Comparison of ENCODE assay signal across 10 mouse cellular contexts in genomic region chr15:85221115-85221854, GRCm38 (mm10). TPM values are rescaled to one million over a fixed set of nuclear protein-coding genes. Genes with fewer than 3 reads are reported as not detected.
A peak's percentile ranks its signal among the peaks of the same experiment; 100 is the strongest.
DNase-seq lines count a peak whose midpoint lies in the region; ATAC-seq lines count a peak whose summit lies in the region.
"Had no signal": no experiment of that assay in that cellular context is flagged by ENCODE, and none has a peak within 500 bp of the region (broad histone marks: within the 10 kb centered on the region; RNA-seq: fewer than 3 reads in every experiment).

No protein-coding gene starts in this region.

- no peak overlapping the region for H3K4me3 ChIP-seq in kidney, embryonic 15.5 days (replicated peaks)
- H3K4me3 ChIP-seq in kidney, embryonic 14.5 days (ENCODE audit: low read length), result no peak overlapping the region
- H3K4me3 ChIP-seq in embryonic facial prominence, embryonic 13.5 days, result no peak overlapping the region
- H3K4me3 ChIP-seq in heart, embryonic 14.5 days (ENCODE audit: control insufficient read depth in 1 of 2, insufficient read depth in 1 of 2, low read depth in 1 of 2, low read length in 2 of 2), result no peak overlapping the region
- no peak overlapping the region for H3K4me3 ChIP-seq in limb, embryonic 15.5 days

- 0 out of 2 replicates have a peak, but pooled peaks have one; percentile 43 for ATAC-seq in kidney, embryonic 15.5 days (replicated peaks; ENCODE audit: low FRiP score)
- no peak for ATAC-seq in kidney, embryonic 14.5 days (ENCODE audit: low FRiP score, low TSS enrichment)
- no peak for ATAC-seq in embryonic facial prominence, embryonic 13.5 days (ENCODE audit: insufficient number of reproducible peaks, insufficient read depth, low FRiP score, low TSS enrichment, low read depth)
- no peak for ATAC-seq in heart, embryonic 14.5 days (ENCODE audit: insufficient number of reproducible peaks, insufficient read depth, low FRiP score, low read depth)
- ATAC-seq in limb, embryonic 15.5 days (ENCODE audit: insufficient number of reproducible peaks, low FRiP score, low TSS enrichment, low read depth), result peak; percentile 28; the same call in 1 of the 2 replicates
- no peak for ATAC-seq in CD4-positive, CD25-positive, alpha-beta regulatory T cell, adult 4 months
- ATAC-seq: Patski had no signal

- no peak overlapping the region for H3K4me2 ChIP-seq in kidney, embryonic 15.5 days
- no peak overlapping the region for H3K4me2 ChIP-seq in kidney, embryonic 14.5 days (replicated peaks; ENCODE audit: low read depth, low read length)
- no peak overlapping the region for H3K4me2 ChIP-seq in embryonic facial prominence, embryonic 13.5 days
- 0 out of 2 replicates have a peak overlapping the region, but pooled peaks have one; percentile 11 for H3K4me2 ChIP-seq in heart, embryonic 14.5 days (ENCODE audit: low read length)
- H3K4me2 ChIP-seq in limb, embryonic 15.5 days, result no peak overlapping the region

- H3K9me3 ChIP-seq in kidney, embryonic 15.5 days (replicated peaks), result no peaks in the 10 kb centered on the region
- no peaks in the 10 kb centered on the region for H3K9me3 ChIP-seq in kidney, embryonic 14.5 days (ENCODE audit: control insufficient read depth, low read length)
- no peaks in the 10 kb centered on the region for H3K9me3 ChIP-seq in embryonic facial prominence, embryonic 13.5 days
- no peaks in the 10 kb centered on the region for H3K9me3 ChIP-seq in heart, embryonic 14.5 days (ENCODE audit: control insufficient read depth, low read length)
- H3K9me3 ChIP-seq in limb, embryonic 15.5 days, result no peaks in the 10 kb centered on the region

- peaks cover 78% of the 10 kb centered on the region for H3K36me3 ChIP-seq in kidney, embryonic 15.5 days
- peaks cover 46% of the 10 kb centered on the region for H3K36me3 ChIP-seq in kidney, embryonic 14.5 days (ENCODE audit: control insufficient read depth, insufficient read depth, low read length)
- peaks cover 83% of the 10 kb centered on the region for H3K36me3 ChIP-seq in embryonic facial prominence, embryonic 13.5 days
- H3K36me3 ChIP-seq in heart, embryonic 14.5 days (ENCODE audit: control insufficient read depth, insufficient read depth, low read length), result peaks cover 33% of the 10 kb centered on the region
- H3K36me3 ChIP-seq in limb, embryonic 15.5 days, result peaks cover 42% of the 10 kb centered on the region

- WGBS in kidney, embryonic 15.5 days, result 65% methylated on average over 12 of the region's 12 CpGs
- 66% methylated on average over 12 of the region's 12 CpGs for WGBS in kidney, embryonic 14.5 days
- 70% methylated on average over 12 of the region's 12 CpGs for WGBS in embryonic facial prominence, embryonic 13.5 days
- 43% methylated on average over 12 of the region's 12 CpGs for WGBS in heart, embryonic 14.5 days
- 57% methylated on average over 12 of the region's 12 CpGs for WGBS in limb, embryonic 15.5 days

- peak overlapping the region; percentile 67 for H3K27ac ChIP-seq in kidney, embryonic 15.5 days
- no peak overlapping the region for H3K27ac ChIP-seq in kidney, embryonic 14.5 days (ENCODE audit: low read depth, low read length)
- peak overlapping the region; percentile 57; the same call in 1 of the 2 replicates for H3K27ac ChIP-seq in embryonic facial prominence, embryonic 13.5 days
- H3K27ac ChIP-seq in heart, embryonic 14.5 days (replicated peaks in 1 of 2; ENCODE audit: control insufficient read depth in 1 of 2, insufficient read depth in 1 of 2, low read depth in 2 of 2, low read length in 2 of 2), result peak overlapping the region in 1 of 2 experiments; percentile 45; a peak in 1 of 4 replicates
- peak overlapping the region; percentile 68 for H3K27ac ChIP-seq in limb, embryonic 15.5 days

- H3K9ac ChIP-seq in kidney, embryonic 15.5 days, result no peak overlapping the region
- H3K9ac ChIP-seq in kidney, embryonic 14.5 days (ENCODE audit: low read depth, low read length), result no peak overlapping the region
- peak overlapping the region; percentile 46; the same call in 1 of the 2 replicates for H3K9ac ChIP-seq in embryonic facial prominence, embryonic 13.5 days
- H3K9ac ChIP-seq in heart, embryonic 14.5 days (ENCODE audit: low read length), result no peak overlapping the region
- no peak overlapping the region for H3K9ac ChIP-seq in limb, embryonic 15.5 days

- DNase-seq in cerebellum, adult 11 months, result no peak
- DNase-seq in layer of hippocampus, adult 9-10 months (ENCODE audit: low spot score), result no peak
- DNase-seq: layer of hippocampus, postnatal 36 days had no signal

- peaks cover 12% of the 10 kb centered on the region for H3K4me1 ChIP-seq in kidney, embryonic 15.5 days
- H3K4me1 ChIP-seq in kidney, embryonic 14.5 days (ENCODE audit: control insufficient read depth, insufficient read depth, low read length), result peaks cover 4% of the 10 kb centered on the region; the same call in 1 of the 2 replicates
- H3K4me1 ChIP-seq in embryonic facial prominence, embryonic 13.5 days, result peaks cover 17% of the 10 kb centered on the region
- peaks cover 13 to 18% of the 10 kb centered on the region in 2 experiments; a peak in 3 of 4 replicates for H3K4me1 ChIP-seq in heart, embryonic 14.5 days (ENCODE audit: control insufficient read depth in 2 of 2, insufficient read depth in 2 of 2, low read length in 2 of 2)
- peaks cover 37% of the 10 kb centered on the region for H3K4me1 ChIP-seq in limb, embryonic 15.5 days

- H3K27me3 ChIP-seq in kidney, embryonic 15.5 days, result no peaks in the 10 kb centered on the region
- H3K27me3 ChIP-seq in kidney, embryonic 14.5 days (ENCODE audit: control insufficient read depth, insufficient read depth, low read length), result no peaks in the 10 kb centered on the region
- H3K27me3 ChIP-seq in embryonic facial prominence, embryonic 13.5 days, result no peaks in the 10 kb centered on the region
- no peaks in the 10 kb centered on the region for H3K27me3 ChIP-seq in heart, embryonic 14.5 days (ENCODE audit: control insufficient read depth, insufficient read depth, low read length)
- no peaks in the 10 kb centered on the region for H3K27me3 ChIP-seq in limb, embryonic 15.5 days
- H3K27me3 ChIP-seq: Patski had no signal

RNA-seq across cellular contexts. Expression of gene Fbln1, which starts 15.5 kb away (rescaled TPM):
- 170 and 206 TPM in 2 replicates for polyA plus RNA-seq in kidney, embryonic 15.5 days (2015; fragmentation: Nextera tagmentation; extraction: Ambion mirVana)
- 174 and 188 TPM in 2 replicates for polyA plus RNA-seq in kidney, embryonic 14.5 days (2014; fragmentation: Nextera tagmentation; extraction: Ambion mirVana)
- 226 and 238 TPM in 2 replicates for polyA plus RNA-seq in embryonic facial prominence, embryonic 13.5 days (2015; fragmentation: Nextera tagmentation; extraction: Ambion mirVana)
- 128 and 162 TPM in 2 replicates for polyA plus RNA-seq in heart, embryonic 14.5 days (2014; fragmentation: Nextera tagmentation; extraction: Ambion mirVana)
- polyA plus RNA-seq in limb, embryonic 15.5 days (2015; fragmentation: Nextera tagmentation; extraction: Ambion mirVana), result 258 and 267 TPM in 2 replicates
- not detected for polyA plus RNA-seq in CD4-positive, CD25-positive, alpha-beta regulatory T cell, adult 4 months (2017; shearing (Covaris generic))

Comparison
In these comparisons a context has a peak if more than half of its experiments do, and no peak if none do; other contexts are left out.
1. ATAC-seq: peak in kidney, embryonic 15.5 days (single experiment) and limb, embryonic 15.5 days (single experiment); none in kidney, embryonic 14.5 days (single experiment), embryonic facial prominence, embryonic 13.5 days (single experiment), heart, embryonic 14.5 days (single experiment) and CD4-positive, CD25-positive, alpha-beta regulatory T cell, adult 4 months (single experiment).
2. RNA of gene Fbln1, which starts 15.5 kb away (polyA plus RNA-seq): 258 to 267 TPM in limb, embryonic 15.5 days, 226 to 238 TPM in embryonic facial prominence, embryonic 13.5 days, 170 to 206 TPM in kidney, embryonic 15.5 days, 174 to 188 TPM in kidney, embryonic 14.5 days and 128 to 162 TPM in heart, embryonic 14.5 days; not detected in CD4-positive, CD25-positive, alpha-beta regulatory T cell, adult 4 months; every median in the first group is over 100 times any median in the second.